Mouse (Mus musculus) embryonic fibroblast, embryonic 13.5 days (primary cell): ENCODE measurements at regions not wholly inside any gene's neighbourhood (a gene's known extent, or its start where the extent isn't known, plus 50 kb on each side); places are given as distances from the start of the nearest gene placed in this dataset.

ENCODE experiments used
- CTCF ChIP-seq: IDR thresholded peaks from 2 replicates; pipeline ENCODE4 v1.5.1; 2011; ENCODE audit warnings: mild to moderate bottlenecking, control low read depth, low read length, moderate library complexity, borderline replicate concordance; ENCODE audit not compliant: insufficient read depth
- POLR2A ChIP-seq: IDR thresholded peaks from 2 replicates; pipeline ENCODE4 v1.6.1; 2011; ENCODE audit warnings: low read depth, mild to moderate bottlenecking, control low read depth, low read length, moderate library complexity

DNA sequence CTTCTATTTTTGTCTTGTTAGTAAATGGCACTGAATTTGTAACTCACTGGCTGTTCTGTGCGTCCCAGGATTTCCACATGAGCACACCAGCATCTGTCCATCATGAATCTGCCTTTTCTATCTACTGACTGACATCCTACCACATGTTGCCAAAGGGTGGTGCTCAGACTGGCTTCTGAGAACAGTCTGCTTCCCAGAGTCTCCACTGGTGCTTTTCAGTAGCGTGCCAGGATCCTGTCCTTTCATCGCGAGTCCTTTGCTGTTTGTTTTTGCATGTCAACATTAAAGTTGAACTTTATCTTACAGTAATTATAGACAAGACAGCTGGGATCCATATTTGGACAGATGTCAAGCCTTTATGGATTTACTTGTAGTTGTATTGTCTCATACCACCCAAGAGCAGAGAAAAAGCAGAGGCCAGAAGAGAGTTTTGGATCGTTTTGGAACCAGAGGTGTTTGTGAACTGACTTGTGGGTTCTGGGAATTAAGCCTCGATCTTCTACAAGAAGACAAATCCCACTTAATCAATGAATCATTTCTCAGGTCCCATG lies 314.0 kb upstream of the Agtr1b start:
- TF ChIP-seq CTCF (no peak), POLR2A (no peak)
